Mouse (Mus musculus): ENCODE data around the gene Copz2. TPM values are rescaled to one million over a fixed set of nuclear protein-coding genes. Genes with fewer than 3 reads are reported as not detected.
A peak's percentile ranks its signal among the peaks of the same experiment; 100 is the strongest.

The Copz2 gene
- total RNA-seq, 2 experiments from 2014 or later: 71.4 to 77.1 TPM

- DNase-seq (ENCODE audit: low spot score in 2 of 2): no peak
Measured at GRCm38 (mm10) chr11:96899449-96900306, 50.0 kb downstream of the Copz2 start.

GRCm38 (mm10) chr11:96901332-96901731 lies 51.7 kb downstream of the Copz2 start:
- no peak for DNase-seq (ENCODE audit: low spot score in 2 of 2)

GRCm38 (mm10) chr11:96902639-96903635 lies 53.3 kb downstream of the Copz2 start:
- no peak for DNase-seq (ENCODE audit: low spot score in 2 of 2)

- DNase-seq (ENCODE audit: low spot score in 2 of 2): no peak
Measured at GRCm38 (mm10) chr11:96906431-96907161, 56.9 kb downstream of the Copz2 start.

- no peak for DNase-seq (ENCODE audit: low spot score in 2 of 2)
Measured at GRCm38 (mm10) chr11:96908594-96908993, 58.9 kb downstream of the Copz2 start.

GRCm38 (mm10) chr11:96910003-96910402 lies 60.3 kb downstream of the Copz2 start:
- DNase-seq (ENCODE audit: low spot score in 2 of 2): peak; percentile 44 to 75

Small RNAs within 50 kb of the gene (microRNA-seq; reads per million reads assigned to microRNA genes)
- gene Mir152: 601 reads per million, percentile 70 among the genes with 10 or more reads in this experiment

Other genes with a start within 250 kb of the Copz2 start
- gene Snx11, start 72.3 kb upstream of the Copz2 start, total RNA-seq (2021): 10 to 100 TPM; 14.0 to 15.3 TPM
- gene Cbx1, start 60.7 kb upstream of the Copz2 start, total RNA-seq (2021): 10 to 100 TPM; 68.9 to 71.8 TPM
- gene Nfe2l1, start 19.9 kb upstream of the Copz2 start, total RNA-seq (2021): 100 to 1,000 TPM; 200 to 204 TPM
- 10 to 100 TPM; 39.2 to 45.1 TPM for gene Cdk5rap3, start 66.6 kb downstream of the Copz2 start, total RNA-seq (2021)
- not detected for gene Prr15l, start 78.2 kb downstream of the Copz2 start, total RNA-seq (2021)
- 1 to 10 TPM; 8.2 to 8.3 TPM for gene Pnpo, start 94.1 kb downstream of the Copz2 start, total RNA-seq (2021)
- gene Sp2, start 133.1 kb downstream of the Copz2 start, total RNA-seq (2021): 10 to 100 TPM; 15.1 to 16.5 TPM
- gene Sp6, start 163.5 kb downstream of the Copz2 start, total RNA-seq (2021): under 1 TPM; 0.27 to 0.34 TPM
- 10 to 100 TPM; 12.2 to 15.8 TPM for gene Scrn2, start 180.1 kb downstream of the Copz2 start, total RNA-seq (2021)
- under 1 TPM in 1 of 2 experiments, not detected in 1; 0.47 TPM for gene Lrrc46, start 191.5 kb downstream of the Copz2 start, total RNA-seq (2021)
- 10 to 100 TPM; 56.4 to 59.2 TPM for gene Mrpl10, start 191.7 kb downstream of the Copz2 start, total RNA-seq (2021)
- gene Osbpl7, start 200.8 kb downstream of the Copz2 start, total RNA-seq (2021): 1 to 10 TPM; 5.7 to 6.8 TPM